Mouse (Mus musculus): ENCODE results near the gene Agtrap. TPM values are rescaled to one million over a fixed set of nuclear protein-coding genes. Genes with fewer than 3 reads are reported as not detected.
A peak's percentile ranks its signal among the peaks of the same experiment; 100 is the strongest.

Agtrap gene
- polyA plus RNA-seq, 1 experiment from 2014 or later: 9.2 TPM

GRCm38 (mm10) chr4:148067346-148067745 lies 20.5 kb downstream of the Agtrap start:
- ATAC-seq (ENCODE audit: insufficient number of reproducible peaks, low FRiP score, low TSS enrichment, low read depth): no peak
- DNase-seq (ENCODE audit: low spot score): no peak
- Histone ChIP-seq H3K27ac (replicated peaks; ENCODE audit: low read depth, low read length) (no peak overlapping the region), H3K9ac (ENCODE audit: low read length) (no peak overlapping the region), H3K9me3 (ENCODE audit: control insufficient read depth, low read length) (no peaks in the 10 kb centered on the region), H3K4me3 (ENCODE audit: low read depth, low read length) (no peak overlapping the region), H3K4me1 (ENCODE audit: control insufficient read depth, insufficient read depth, low read length) (0 out of 2 replicates have a peak, but pooled peaks cover 2% of the 10 kb centered on the region), H3K36me3 (ENCODE audit: control insufficient read depth, insufficient read depth, low read length) (no peaks in the 10 kb centered on the region), H3K27me3 (ENCODE audit: control insufficient read depth, insufficient read depth, low read length) (no peaks in the 10 kb centered on the region), H3K4me2 (ENCODE audit: low read depth, severe bottlenecking) (no peak overlapping the region)
- 87% methylated on average over 8 of the region's 8 CpGs for WGBS

- no peak for DNase-seq (ENCODE audit: low spot score)
- Histone ChIP-seq H3K4me3 (ENCODE audit: low read depth, low read length) (no peak overlapping the region), H3K4me2 (ENCODE audit: low read depth, severe bottlenecking) (no peak overlapping the region), H3K27ac (replicated peaks; ENCODE audit: low read depth, low read length) (no peak overlapping the region), H3K9ac (ENCODE audit: low read length) (no peak overlapping the region), H3K4me1 (ENCODE audit: control insufficient read depth, insufficient read depth, low read length) (0 out of 2 replicates have a peak, but pooled peaks cover 2% of the 10 kb centered on the region), H3K9me3 (ENCODE audit: control insufficient read depth, low read length) (no peaks in the 10 kb centered on the region), H3K27me3 (ENCODE audit: control insufficient read depth, insufficient read depth, low read length) (no peaks in the 10 kb centered on the region), H3K36me3 (ENCODE audit: control insufficient read depth, insufficient read depth, low read length) (no peaks in the 10 kb centered on the region)
- WGBS: 74% methylated on average over 9 of the region's 9 CpGs
- ATAC-seq (ENCODE audit: insufficient number of reproducible peaks, low FRiP score, low TSS enrichment, low read depth): no peak
Observed at GRCm38 (mm10) chr4:148066401-148066744, 21.5 kb downstream of the Agtrap start.

DNA sequence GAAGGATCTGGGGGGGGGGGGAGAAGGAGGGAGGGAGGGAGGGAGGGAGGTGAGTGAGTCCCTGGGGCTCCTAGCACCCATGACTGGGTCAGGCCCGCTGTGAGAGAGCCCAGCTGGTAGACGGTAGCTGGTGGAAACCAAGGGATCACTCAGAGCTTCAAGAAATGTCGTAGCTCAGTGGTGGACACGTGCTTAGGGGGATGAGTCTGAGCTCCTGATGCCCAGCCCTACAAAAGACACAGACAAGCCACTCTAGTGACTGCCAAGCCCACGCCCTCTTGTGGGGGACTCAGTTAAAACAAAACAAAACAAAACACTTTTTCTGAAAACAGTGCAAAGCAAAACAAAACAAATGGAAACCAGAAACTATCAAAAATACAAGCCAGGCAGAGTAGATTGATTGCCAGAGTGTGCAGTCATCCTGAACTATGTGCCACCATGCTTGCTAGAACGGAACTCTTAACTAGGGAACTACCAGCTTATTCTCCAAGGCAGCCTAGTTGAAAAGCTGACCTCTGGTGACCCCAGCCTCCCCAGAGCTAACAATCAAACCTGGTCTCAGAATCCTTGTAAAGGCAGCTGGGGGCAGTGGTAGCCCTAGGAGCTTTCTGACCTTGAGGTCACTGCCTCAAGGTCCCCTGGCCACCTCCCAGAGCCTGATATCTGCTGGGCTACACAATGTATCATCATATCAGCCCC lies 22.0 kb downstream of the Agtrap start:
- H3K9me3 ChIP-seq (ENCODE audit: control insufficient read depth, low read length): no peaks in the 10 kb centered on the region
- ATAC-seq (ENCODE audit: insufficient number of reproducible peaks, low FRiP score, low TSS enrichment, low read depth) (no peak), DNase-seq (ENCODE audit: low spot score) (no peak)
- H3K9ac ChIP-seq (ENCODE audit: low read length): no peak overlapping the region
- no peak overlapping the region for H3K4me2 ChIP-seq (ENCODE audit: low read depth, severe bottlenecking)
- H3K36me3 ChIP-seq (ENCODE audit: control insufficient read depth, insufficient read depth, low read length): no peaks in the 10 kb centered on the region
- no peak overlapping the region for H3K4me3 ChIP-seq (ENCODE audit: low read depth, low read length)
- 0 out of 2 replicates have a peak, but pooled peaks cover 2% of the 10 kb centered on the region for H3K4me1 ChIP-seq (ENCODE audit: control insufficient read depth, insufficient read depth, low read length)
- 55% methylated on average over 6 of the region's 6 CpGs for WGBS
- H3K27ac ChIP-seq (replicated peaks; ENCODE audit: low read depth, low read length): no peak overlapping the region
- no peaks in the 10 kb centered on the region for H3K27me3 ChIP-seq (ENCODE audit: control insufficient read depth, insufficient read depth, low read length)

- H3K36me3 ChIP-seq (ENCODE audit: control insufficient read depth, insufficient read depth, low read length): peaks cover 7% of the 10 kb centered on the region
- H3K4me3 ChIP-seq (ENCODE audit: low read depth, low read length): no peak overlapping the region
- H3K4me2 ChIP-seq (ENCODE audit: low read depth, severe bottlenecking): no peak overlapping the region
- H3K9me3 ChIP-seq (ENCODE audit: control insufficient read depth, low read length): no peaks in the 10 kb centered on the region
- no peak overlapping the region for H3K9ac ChIP-seq (ENCODE audit: low read length)
- DNase-seq (ENCODE audit: low spot score) (no peak), ATAC-seq (ENCODE audit: insufficient number of reproducible peaks, low FRiP score, low TSS enrichment, low read depth) (no peak)
- 0 out of 2 replicates have a peak, but pooled peaks cover 1% of the 10 kb centered on the region for H3K4me1 ChIP-seq (ENCODE audit: control insufficient read depth, insufficient read depth, low read length)
- H3K27me3 ChIP-seq (ENCODE audit: control insufficient read depth, insufficient read depth, low read length): no peaks in the 10 kb centered on the region
- no peak overlapping the region for H3K27ac ChIP-seq (replicated peaks; ENCODE audit: low read depth, low read length)
- 91% methylated on average over 9 of the region's 9 CpGs for WGBS
Observed at GRCm38 (mm10) chr4:148061086-148061480, 26.7 kb downstream of the Agtrap start.

GRCm38 (mm10) chr4:148060120-148061085 lies 27.4 kb downstream of the Agtrap start:
- peak; percentile 55 for DNase-seq (ENCODE audit: low spot score)
- no peak overlapping the region for H3K9ac ChIP-seq (ENCODE audit: low read length)
- no peaks in the 10 kb centered on the region for H3K27me3 ChIP-seq (ENCODE audit: control insufficient read depth, insufficient read depth, low read length)
- H3K36me3 ChIP-seq (ENCODE audit: control insufficient read depth, insufficient read depth, low read length): peaks cover 11% of the 10 kb centered on the region
- H3K9me3 ChIP-seq (ENCODE audit: control insufficient read depth, low read length): no peaks in the 10 kb centered on the region
- H3K4me2 ChIP-seq (ENCODE audit: low read depth, severe bottlenecking): no peak overlapping the region
- no peak overlapping the region for H3K4me3 ChIP-seq (ENCODE audit: low read depth, low read length)
- no peak overlapping the region for H3K27ac ChIP-seq (replicated peaks; ENCODE audit: low read depth, low read length)
- H3K4me1 ChIP-seq (ENCODE audit: control insufficient read depth, insufficient read depth, low read length): no peaks in the 10 kb centered on the region
- ATAC-seq (ENCODE audit: insufficient number of reproducible peaks, low FRiP score, low TSS enrichment, low read depth): 0 out of 2 replicates have a peak, but pooled peaks have one; percentile 22
- 51% methylated on average over 13 of the region's 13 CpGs for WGBS

DNA sequence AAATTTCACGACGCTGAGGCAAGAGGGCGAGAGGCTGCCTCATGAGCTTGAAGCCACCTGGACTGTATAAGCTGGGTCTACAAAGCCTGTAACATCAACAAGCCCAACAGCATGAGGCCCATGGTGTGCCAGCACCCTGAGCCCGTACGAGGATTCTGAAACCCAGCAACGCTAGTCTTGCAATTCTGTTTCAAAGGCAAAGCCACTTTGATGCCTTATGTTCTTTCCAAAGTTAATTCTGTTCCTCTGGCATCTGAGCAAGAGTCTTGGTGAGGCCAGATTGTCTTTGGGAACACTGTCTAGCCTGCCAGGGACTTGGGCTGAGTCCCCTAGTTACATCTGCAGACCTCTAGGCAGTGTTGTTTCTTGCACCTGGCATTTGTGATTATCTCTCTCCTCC lies 28.8 kb downstream of the Agtrap start:
- Histone ChIP-seq H3K27ac (replicated peaks; ENCODE audit: low read depth, low read length) (no peak overlapping the region), H3K4me3 (ENCODE audit: low read depth, low read length) (no peak overlapping the region), H3K27me3 (ENCODE audit: control insufficient read depth, insufficient read depth, low read length) (no peaks in the 10 kb centered on the region), H3K9me3 (ENCODE audit: control insufficient read depth, low read length) (no peaks in the 10 kb centered on the region), H3K4me1 (ENCODE audit: control insufficient read depth, insufficient read depth, low read length) (no peaks in the 10 kb centered on the region), H3K36me3 (ENCODE audit: control insufficient read depth, insufficient read depth, low read length) (peaks cover 15% of the 10 kb centered on the region), H3K9ac (ENCODE audit: low read length) (no peak overlapping the region), H3K4me2 (ENCODE audit: low read depth, severe bottlenecking) (no peak overlapping the region)
- 91% methylated on average over 6 of the region's 6 CpGs for WGBS
- no peak for DNase-seq (ENCODE audit: low spot score)
- no peak for ATAC-seq (ENCODE audit: insufficient number of reproducible peaks, low FRiP score, low TSS enrichment, low read depth)

GRCm38 (mm10) chr4:148058218-148058819 lies 29.5 kb downstream of the Agtrap start:
- ATAC-seq (ENCODE audit: insufficient number of reproducible peaks, low FRiP score, low TSS enrichment, low read depth): no peak
- H3K4me2 ChIP-seq (ENCODE audit: low read depth, severe bottlenecking): no peak overlapping the region
- 90% methylated on average over 9 of the region's 9 CpGs for WGBS
- no peaks in the 10 kb centered on the region for H3K27me3 ChIP-seq (ENCODE audit: control insufficient read depth, insufficient read depth, low read length)
- H3K4me1 ChIP-seq (ENCODE audit: control insufficient read depth, insufficient read depth, low read length): no peaks in the 10 kb centered on the region
- no peaks in the 10 kb centered on the region for H3K9me3 ChIP-seq (ENCODE audit: control insufficient read depth, low read length)
- no peak overlapping the region for H3K9ac ChIP-seq (ENCODE audit: low read length)
- peaks cover 18% of the 10 kb centered on the region for H3K36me3 ChIP-seq (ENCODE audit: control insufficient read depth, insufficient read depth, low read length)
- no peak overlapping the region for H3K4me3 ChIP-seq (ENCODE audit: low read depth, low read length)
- no peak for DNase-seq (ENCODE audit: low spot score)
- no peak overlapping the region for H3K27ac ChIP-seq (replicated peaks; ENCODE audit: low read depth, low read length)

- no peak for ATAC-seq (ENCODE audit: insufficient number of reproducible peaks, low FRiP score, low TSS enrichment, low read depth)
- Histone ChIP-seq H3K36me3 (ENCODE audit: control insufficient read depth, insufficient read depth, low read length) (peaks cover 19% of the 10 kb centered on the region), H3K9me3 (ENCODE audit: control insufficient read depth, low read length) (no peaks in the 10 kb centered on the region), H3K27ac (replicated peaks; ENCODE audit: low read depth, low read length) (no peak overlapping the region), H3K4me1 (ENCODE audit: control insufficient read depth, insufficient read depth, low read length) (no peaks in the 10 kb centered on the region), H3K4me3 (ENCODE audit: low read depth, low read length) (no peak overlapping the region), H3K27me3 (ENCODE audit: control insufficient read depth, insufficient read depth, low read length) (no peaks in the 10 kb centered on the region), H3K9ac (ENCODE audit: low read length) (no peak overlapping the region), H3K4me2 (ENCODE audit: low read depth, severe bottlenecking) (no peak overlapping the region)
- no peak for DNase-seq (ENCODE audit: low spot score)
- 65% methylated on average over 5 of the region's 5 CpGs for WGBS
Observed at GRCm38 (mm10) chr4:148057661-148058209, 30.1 kb downstream of the Agtrap start.
